Mouse (Mus musculus): ENCODE results near the gene Pjvk. TPM values are rescaled to one million over a fixed set of nuclear protein-coding genes. Genes with fewer than 3 reads are reported as not detected.

Pjvk gene
- total RNA-seq, 1 experiment = not detected

DNA sequence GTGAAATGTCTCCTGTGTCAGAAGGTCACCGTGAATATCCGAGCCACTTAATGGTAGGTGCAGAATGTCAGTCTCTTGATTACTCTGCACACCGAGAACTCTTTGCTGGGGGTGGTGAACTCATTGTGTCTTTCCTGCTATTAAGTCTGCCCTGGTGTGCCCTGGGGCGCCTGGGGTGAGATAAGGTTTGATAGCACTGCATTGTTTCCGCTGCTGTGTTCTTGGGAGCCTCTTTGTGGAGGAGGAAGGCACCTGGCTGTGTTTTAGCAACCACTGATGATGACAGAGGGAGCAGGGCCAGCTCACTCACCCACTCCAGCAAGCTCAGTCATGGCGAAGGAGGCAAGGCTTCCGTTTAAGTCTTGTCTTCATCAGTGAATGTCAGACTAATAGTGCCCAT lies 39.9 kb downstream of the Pjvk start:
- Histone ChIP-seq H3K9me3 (ENCODE audit: control insufficient read depth, insufficient read depth, low read depth, low read length) (no peaks in the 10 kb centered on the region), H3K36me3 (ENCODE audit: control insufficient read depth, insufficient read depth, low read length, poor library complexity, severe bottlenecking) (peaks cover 36% of the 10 kb centered on the region), H3K4me1 (ENCODE audit: control insufficient read depth in 2 of 2, insufficient read depth in 2 of 2, low read length in 2 of 2, poor library complexity in 1 of 2) (no peaks in the 10 kb centered on the region), H3K27ac (ENCODE audit: insufficient read depth, low read depth, low read length, poor library complexity, severe bottlenecking) (no peak overlapping the region), H3K4me3 (ENCODE audit: insufficient read depth in 1 of 2, low read depth in 1 of 2, low read length in 2 of 2, poor library complexity in 1 of 2, severe bottlenecking in 1 of 2) (no peak overlapping the region), H3K9ac (ENCODE audit: insufficient read depth, low read depth, low read length, poor library complexity, severe bottlenecking) (no peak overlapping the region)
- TF ChIP-seq ZNF384 (IDR thresholded peaks at IDR 0.05; ENCODE audit: low read depth, low read length) = no peak
- TF ChIP-seq HCFC1 (IDR thresholded peaks at IDR 0.05; ENCODE audit: borderline replicate concordance, insufficient read depth, low read length) = no peak
- TF ChIP-seq MAFK (IDR thresholded peaks at IDR 0.05; ENCODE audit: insufficient read depth, low read depth, low read length) = no peak
- no peak for TF ChIP-seq ZC3H11A (IDR thresholded peaks at IDR 0.05; ENCODE audit: borderline replicate concordance, low read depth, low read length)
- TF ChIP-seq CHD2 (IDR thresholded peaks at IDR 0.05; ENCODE audit: low read depth, low read length) = no peak
- in situ Hi-C loops (cut with MboI; ENCODE audit: low sequenced_read_pairs in 2 of 2, unreplicated experiment in 2 of 2) = no loop called here
- DNase-seq (ENCODE audit: low read depth, low spot score) = no peak

DNA sequence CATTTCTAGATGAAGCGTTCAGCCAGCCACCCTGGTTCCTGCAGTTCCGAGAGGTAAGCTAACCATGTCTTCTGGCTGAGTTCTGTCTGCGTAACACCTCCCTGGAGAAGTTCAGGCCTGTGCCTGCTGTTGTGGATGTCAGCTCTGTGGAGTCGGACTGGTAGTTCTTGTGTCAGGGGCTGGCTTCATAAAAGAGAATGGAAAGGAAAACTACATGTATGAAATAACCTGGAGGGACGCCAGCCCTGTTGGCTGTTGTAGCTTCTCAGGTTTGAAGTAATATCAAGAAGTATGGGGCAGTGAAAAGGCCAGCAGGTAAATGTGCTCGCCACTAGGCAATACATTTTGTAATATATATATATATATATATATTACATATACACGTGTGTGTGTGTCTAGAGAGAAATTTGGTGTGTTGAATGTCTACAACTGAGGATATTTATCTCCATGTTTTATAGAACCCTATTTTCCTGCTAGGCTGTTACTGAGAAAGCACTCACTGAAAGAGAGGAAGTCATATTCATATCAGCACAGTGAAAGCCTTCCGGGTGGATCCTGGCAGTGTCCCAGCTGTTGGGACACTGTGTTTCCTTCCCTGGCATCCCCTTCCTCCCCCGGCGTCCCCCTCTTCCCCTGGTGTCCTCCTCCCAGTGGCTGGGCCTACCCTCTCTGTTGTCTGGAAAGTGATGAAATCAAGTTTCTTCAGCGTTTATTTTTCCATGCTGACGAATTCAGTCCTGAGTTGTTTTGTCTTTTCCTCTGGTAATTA lies 42.3 kb downstream of the Pjvk start:
- no peak for TF ChIP-seq MAFK (IDR thresholded peaks at IDR 0.05; ENCODE audit: insufficient read depth, low read depth, low read length)
- no peak for TF ChIP-seq ZNF384 (IDR thresholded peaks at IDR 0.05; ENCODE audit: low read depth, low read length)
- H3K9me3 ChIP-seq (ENCODE audit: control insufficient read depth, insufficient read depth, low read depth, low read length) = no peaks in the 10 kb centered on the region
- in situ Hi-C loops (cut with MboI; ENCODE audit: low sequenced_read_pairs in 2 of 2, unreplicated experiment in 2 of 2) = no loop called here
- H3K27ac ChIP-seq (ENCODE audit: insufficient read depth, low read depth, low read length, poor library complexity, severe bottlenecking) = no peak overlapping the region
- H3K4me3 ChIP-seq (ENCODE audit: insufficient read depth in 1 of 2, low read depth in 1 of 2, low read length in 2 of 2, poor library complexity in 1 of 2, severe bottlenecking in 1 of 2) = no peak overlapping the region
- no peaks in the 10 kb centered on the region for H3K4me1 ChIP-seq (ENCODE audit: control insufficient read depth in 2 of 2, insufficient read depth in 2 of 2, low read length in 2 of 2, poor library complexity in 1 of 2)
- DNase-seq (ENCODE audit: low read depth, low spot score) = no peak
- H3K9ac ChIP-seq (ENCODE audit: insufficient read depth, low read depth, low read length, poor library complexity, severe bottlenecking) = no peak overlapping the region
- H3K36me3 ChIP-seq (ENCODE audit: control insufficient read depth, insufficient read depth, low read length, poor library complexity, severe bottlenecking) = peaks cover 41% of the 10 kb centered on the region

DNA sequence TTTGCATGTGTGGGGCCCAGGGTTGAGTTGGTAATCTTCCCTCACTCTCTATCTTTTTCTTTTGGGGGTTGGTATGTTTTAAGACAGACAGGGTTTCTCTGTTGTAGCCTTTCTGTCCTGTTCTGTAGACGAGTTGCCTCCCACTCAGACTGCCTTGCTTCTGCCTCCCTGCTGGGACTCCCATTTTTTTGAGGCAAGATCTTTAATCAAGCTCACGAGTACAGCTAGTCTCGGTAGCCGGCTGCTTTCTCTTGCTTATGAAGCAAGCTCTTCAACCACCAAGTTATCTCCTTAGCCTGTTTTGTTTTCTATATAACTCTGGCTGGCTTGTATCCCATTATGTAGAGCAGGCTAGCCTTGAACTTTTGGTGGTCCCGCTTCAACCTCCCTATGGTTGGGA lies 45.5 kb downstream of the Pjvk start:
- Histone ChIP-seq H3K36me3 (ENCODE audit: control insufficient read depth, insufficient read depth, low read length, poor library complexity, severe bottlenecking) (peaks cover 19% of the 10 kb centered on the region), H3K9ac (ENCODE audit: insufficient read depth, low read depth, low read length, poor library complexity, severe bottlenecking) (no peak overlapping the region), H3K9me3 (ENCODE audit: control insufficient read depth, insufficient read depth, low read depth, low read length) (no peaks in the 10 kb centered on the region), H3K4me1 (ENCODE audit: control insufficient read depth in 2 of 2, insufficient read depth in 2 of 2, low read length in 2 of 2, poor library complexity in 1 of 2) (no peaks in the 10 kb centered on the region), H3K4me3 (ENCODE audit: insufficient read depth in 1 of 2, low read depth in 1 of 2, low read length in 2 of 2, poor library complexity in 1 of 2, severe bottlenecking in 1 of 2) (no peak overlapping the region), H3K27ac (ENCODE audit: insufficient read depth, low read depth, low read length, poor library complexity, severe bottlenecking) (no peak overlapping the region)
- TF ChIP-seq ZNF384 (IDR thresholded peaks at IDR 0.05; ENCODE audit: low read depth, low read length) (no peak), ZC3H11A (IDR thresholded peaks at IDR 0.05; ENCODE audit: borderline replicate concordance, low read depth, low read length) (no peak), MAFK (IDR thresholded peaks at IDR 0.05; ENCODE audit: insufficient read depth, low read depth, low read length) (no peak), HCFC1 (IDR thresholded peaks at IDR 0.05; ENCODE audit: borderline replicate concordance, insufficient read depth, low read length) (no peak), CHD2 (IDR thresholded peaks at IDR 0.05; ENCODE audit: low read depth, low read length) (no peak)
- in situ Hi-C loops (cut with MboI; ENCODE audit: low sequenced_read_pairs in 2 of 2, unreplicated experiment in 2 of 2) = no loop called here
- no peak for DNase-seq (ENCODE audit: low read depth, low spot score)

DNA sequence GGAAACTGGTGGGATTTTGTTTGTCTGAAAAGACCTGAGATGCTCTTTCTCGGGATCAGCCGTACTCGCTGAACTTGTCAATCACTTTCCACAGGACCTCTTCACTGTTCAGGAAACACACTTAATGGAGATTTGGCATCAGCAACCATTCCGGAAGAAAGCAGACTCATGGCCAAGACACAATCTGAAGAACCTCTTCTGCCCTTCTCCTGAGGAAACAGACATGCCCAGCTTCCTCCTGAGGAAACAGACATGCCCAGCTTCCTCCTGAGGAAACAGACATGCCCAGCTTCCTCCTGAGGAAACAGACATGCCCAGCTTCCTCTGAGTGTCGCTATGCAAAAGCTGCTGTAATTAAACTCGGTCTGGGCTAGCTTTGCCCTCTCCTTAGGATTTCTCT lies 47.0 kb downstream of the Pjvk start:
- Histone ChIP-seq H3K36me3 (ENCODE audit: control insufficient read depth, insufficient read depth, low read length, poor library complexity, severe bottlenecking) (peaks cover 18% of the 10 kb centered on the region), H3K27ac (ENCODE audit: insufficient read depth, low read depth, low read length, poor library complexity, severe bottlenecking) (no peak overlapping the region), H3K9ac (ENCODE audit: insufficient read depth, low read depth, low read length, poor library complexity, severe bottlenecking) (no peak overlapping the region), H3K4me1 (ENCODE audit: control insufficient read depth in 2 of 2, insufficient read depth in 2 of 2, low read length in 2 of 2, poor library complexity in 1 of 2) (no peaks in the 10 kb centered on the region; a peak in 1 of 4 replicates), H3K9me3 (ENCODE audit: control insufficient read depth, insufficient read depth, low read depth, low read length) (no peaks in the 10 kb centered on the region), H3K4me3 (ENCODE audit: insufficient read depth in 1 of 2, low read depth in 1 of 2, low read length in 2 of 2, poor library complexity in 1 of 2, severe bottlenecking in 1 of 2) (no peak overlapping the region)
- no peak for TF ChIP-seq CHD2 (IDR thresholded peaks at IDR 0.05; ENCODE audit: low read depth, low read length)
- in situ Hi-C loops (cut with MboI; ENCODE audit: low sequenced_read_pairs in 2 of 2, unreplicated experiment in 2 of 2) = no loop called here
- no peak for DNase-seq (ENCODE audit: low read depth, low spot score)

DNA sequence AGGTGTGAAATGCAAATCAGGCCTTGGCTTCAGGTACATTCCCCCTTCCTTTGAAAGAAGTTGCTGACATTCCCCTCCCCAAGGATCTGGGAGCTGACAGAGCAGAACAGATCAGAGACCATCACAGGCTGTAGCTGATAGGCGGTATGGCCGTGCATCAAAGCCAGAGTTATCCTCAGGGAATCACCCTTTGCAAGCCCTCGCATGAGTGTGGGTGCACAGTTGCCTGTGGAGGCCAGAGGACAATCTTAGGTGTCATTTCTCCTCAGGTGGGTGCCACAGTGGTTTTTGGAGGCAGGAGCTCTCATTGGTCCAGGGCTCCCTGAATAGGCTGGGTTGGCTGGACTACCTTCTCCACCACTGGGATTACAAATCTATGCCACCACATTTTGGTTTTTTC lies 53.9 kb downstream of the Pjvk start:
- Histone ChIP-seq H3K9me3 (ENCODE audit: control insufficient read depth, insufficient read depth, low read depth, low read length) (no peaks in the 10 kb centered on the region), H3K9ac (ENCODE audit: insufficient read depth, low read depth, low read length, poor library complexity, severe bottlenecking) (no peak overlapping the region), H3K27ac (ENCODE audit: insufficient read depth, low read depth, low read length, poor library complexity, severe bottlenecking) (no peak overlapping the region), H3K4me3 (ENCODE audit: insufficient read depth in 1 of 2, low read depth in 1 of 2, low read length in 2 of 2, poor library complexity in 1 of 2, severe bottlenecking in 1 of 2) (no peak overlapping the region), H3K4me1 (ENCODE audit: control insufficient read depth in 2 of 2, insufficient read depth in 2 of 2, low read length in 2 of 2, poor library complexity in 1 of 2) (no peaks in the 10 kb centered on the region; a peak in 1 of 4 replicates), H3K36me3 (ENCODE audit: control insufficient read depth, insufficient read depth, low read length, poor library complexity, severe bottlenecking) (peaks cover 12% of the 10 kb centered on the region)
- no peak for DNase-seq (ENCODE audit: low read depth, low spot score)
- in situ Hi-C loops (cut with MboI; ENCODE audit: low sequenced_read_pairs in 2 of 2, unreplicated experiment in 2 of 2) = no loop called here
- no peak for TF ChIP-seq ZC3H11A (IDR thresholded peaks at IDR 0.05; ENCODE audit: borderline replicate concordance, low read depth, low read length)
- no peak for TF ChIP-seq MAFK (IDR thresholded peaks at IDR 0.05; ENCODE audit: insufficient read depth, low read depth, low read length)
- no peak for TF ChIP-seq ZNF384 (IDR thresholded peaks at IDR 0.05; ENCODE audit: low read depth, low read length)
- TF ChIP-seq HCFC1 (IDR thresholded peaks at IDR 0.05; ENCODE audit: borderline replicate concordance, insufficient read depth, low read length) = no peak
- TF ChIP-seq CHD2 (IDR thresholded peaks at IDR 0.05; ENCODE audit: low read depth, low read length) = no peak

All from ES-E14 (cell line).